Mouse (Mus musculus): ENCODE measurements around the gene Zfp398.
"Not testable (repeated sequence)": the region's sequence is repeated elsewhere in the genome, so short reads cannot be mapped to it uniquely, and the experiment has no call there.

Gene Zfp398

DNA sequence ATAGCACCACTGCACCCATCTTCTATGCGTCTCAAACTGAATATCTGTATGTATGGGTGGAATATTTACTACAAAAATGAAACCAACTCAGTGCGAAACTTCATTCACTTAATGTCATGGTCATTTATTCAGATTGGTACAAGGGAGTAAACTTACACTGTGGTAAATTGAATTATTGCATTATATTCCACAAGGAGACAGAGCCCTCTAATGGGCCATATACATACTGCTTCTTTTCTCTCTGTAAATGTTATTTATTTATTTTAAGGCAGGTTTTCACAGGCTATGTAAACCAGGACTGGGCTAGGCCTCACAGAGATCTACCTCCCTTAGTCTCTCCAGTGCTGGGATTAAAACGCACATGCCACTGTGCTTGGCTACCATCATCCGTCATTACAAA, 8.0 kb upstream of the Zfp398 start:
- no peak for DNase-seq

DNA sequence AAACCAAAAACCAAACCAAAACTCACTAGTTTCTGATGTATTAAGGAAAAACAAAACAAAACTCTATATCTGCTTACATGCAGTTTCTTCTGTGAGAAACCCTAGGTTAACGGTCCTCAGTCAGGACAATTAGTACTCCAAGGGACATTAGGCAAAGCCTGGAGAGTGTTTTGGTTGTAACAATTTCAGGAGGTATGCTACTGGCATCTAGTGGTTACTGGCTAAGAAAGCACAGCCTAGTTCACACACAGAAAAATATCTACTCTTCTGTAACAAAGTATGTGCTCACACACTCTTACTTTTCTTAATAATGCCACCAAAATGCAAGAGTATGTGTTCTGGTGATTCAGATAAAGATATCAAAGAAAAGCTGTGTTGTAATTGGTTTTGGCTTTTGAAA, 6.5 kb upstream of the Zfp398 start:
- no peak for DNase-seq

DNA sequence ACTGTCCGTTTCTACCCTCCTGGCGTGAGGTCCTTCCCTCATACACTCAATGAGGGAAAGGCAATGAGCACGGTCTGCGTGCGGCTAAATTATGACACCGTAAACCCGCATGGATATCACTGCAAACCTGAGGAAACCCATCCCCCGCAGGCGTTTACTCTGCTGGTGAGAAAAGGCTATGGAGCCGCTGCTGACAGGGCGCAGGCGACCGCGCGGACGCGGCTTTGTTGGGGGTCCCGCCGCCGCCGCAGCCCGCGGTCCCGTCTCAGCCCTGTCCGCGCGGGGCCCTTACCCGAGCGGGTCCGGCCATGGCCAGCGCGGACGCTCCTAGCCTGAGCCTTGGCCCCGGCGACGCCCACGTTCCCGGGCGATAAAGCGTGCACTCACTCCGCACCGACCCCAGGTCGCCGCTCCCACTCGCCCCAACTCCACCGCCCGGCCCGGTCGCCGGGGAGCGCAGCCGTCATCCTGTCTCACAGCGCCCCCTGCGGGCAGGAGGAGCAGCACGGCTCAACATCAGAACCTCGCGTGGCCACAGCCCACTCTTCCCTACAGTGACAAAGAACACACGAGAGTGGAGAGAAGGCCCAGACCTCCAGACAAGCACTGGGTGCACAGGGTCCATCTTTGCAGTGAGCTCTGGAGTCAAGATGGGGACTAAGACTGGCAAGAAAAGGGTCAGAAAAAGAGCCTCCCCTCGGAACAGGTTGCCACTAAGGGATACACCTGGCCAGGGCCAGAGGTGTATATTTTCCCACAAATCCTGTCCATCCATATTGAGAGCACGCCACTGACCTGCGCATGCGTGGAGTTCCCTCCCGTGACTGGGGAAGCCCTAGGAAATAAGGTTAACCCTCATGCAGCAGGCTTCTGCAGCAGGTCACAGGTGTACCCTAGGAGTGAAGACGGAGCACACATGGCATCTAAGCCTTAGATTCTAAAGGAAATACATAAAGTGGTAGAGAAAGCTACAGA, 5.1 kb upstream of the Zfp398 start, which contains the start of gene Zfp786:
TSS of gene Zfp786 (minus strand) at position 764 of the 975 bp plus-strand sequence.
- DNase-seq, result peak; percentile 91 to 92

DNA sequence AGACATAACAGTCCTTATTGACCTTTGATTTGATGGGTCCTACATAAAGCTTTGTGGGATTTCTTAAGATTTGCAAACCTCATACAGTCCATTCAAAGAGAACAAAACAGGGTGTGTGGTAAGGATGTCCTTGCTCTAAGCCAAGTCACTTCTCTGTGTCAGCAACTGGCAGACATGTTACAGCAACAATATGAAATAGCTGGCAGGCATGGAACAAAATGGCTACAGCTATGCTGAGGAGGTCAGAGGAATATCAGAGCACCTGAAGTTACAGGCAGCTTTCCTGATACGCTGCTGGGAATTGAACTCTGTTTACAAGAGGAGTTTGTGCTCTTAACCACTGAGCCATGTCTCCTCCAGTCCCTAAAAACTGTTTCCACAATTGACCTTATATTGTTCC, 3.2 kb upstream of the Zfp398 start:
- no peak for DNase-seq

DNA sequence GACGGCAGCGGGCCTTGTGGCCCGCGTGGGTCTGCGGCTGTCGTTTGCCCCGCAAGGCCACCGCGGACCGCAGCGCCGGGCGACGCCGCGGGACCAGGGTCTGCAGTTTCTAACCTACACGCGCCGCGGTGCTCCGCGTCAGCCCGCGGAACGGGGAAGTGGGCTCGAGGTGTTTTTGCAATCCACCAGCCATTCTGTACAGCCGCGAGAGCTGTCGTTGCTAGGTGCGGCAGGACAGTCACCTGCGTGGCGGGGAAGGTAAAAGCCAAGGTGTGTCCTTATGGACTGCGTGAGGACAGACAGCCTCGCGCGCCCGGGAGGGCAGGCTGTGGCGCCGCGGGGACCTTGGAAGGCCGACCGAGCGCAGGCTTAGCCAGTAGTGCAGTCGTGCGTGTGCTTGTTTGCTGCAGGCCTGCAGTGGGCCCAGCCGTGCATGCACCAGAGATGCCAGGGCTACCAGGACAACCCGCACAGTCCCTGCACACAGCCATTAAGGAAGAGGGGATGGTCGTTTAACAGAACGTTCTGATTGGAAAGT, 592 bp downstream of the Zfp398 start:
- peak in 1 of 2 experiments; percentile 57 for DNase-seq

DNA sequence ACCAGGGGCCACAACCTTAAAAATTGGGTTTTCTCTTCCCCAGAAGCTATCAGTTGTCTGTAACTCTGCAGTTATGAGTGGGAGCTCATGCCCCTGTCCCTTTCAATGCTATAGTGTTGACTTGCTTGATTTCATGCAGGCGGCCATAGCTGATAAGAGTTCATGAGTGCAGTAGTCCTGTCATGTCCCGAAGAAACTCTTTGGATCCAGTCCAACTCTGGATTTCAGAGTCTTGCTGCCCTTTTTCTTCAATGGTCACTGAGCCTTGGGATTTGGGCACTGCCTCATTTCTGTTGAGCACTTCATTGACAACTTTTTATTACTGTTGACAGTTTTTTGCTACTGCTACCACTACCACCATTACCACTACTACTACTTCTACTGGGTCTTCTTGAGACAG, 2.2 kb downstream of the Zfp398 start:
- DNase-seq, result no peak

DNA sequence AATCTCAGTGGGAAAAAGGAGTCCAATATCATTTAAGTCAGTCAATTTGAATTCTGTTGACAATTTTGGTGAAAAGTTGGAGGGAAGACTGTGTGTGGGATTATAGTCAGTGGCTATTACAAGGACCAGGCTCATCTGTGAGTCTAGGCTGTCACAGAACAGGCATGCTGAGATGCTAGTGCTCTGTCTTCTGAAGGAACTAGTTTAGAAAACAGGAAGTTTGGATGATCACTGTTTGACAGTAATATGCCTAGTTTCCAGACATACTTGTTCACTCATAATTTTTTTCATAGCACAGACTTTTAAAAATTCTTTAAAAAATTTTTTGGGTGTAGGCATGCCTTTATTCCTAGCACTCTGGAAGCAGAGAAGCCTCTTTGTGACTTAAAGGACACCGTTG, 5.6 kb downstream of the Zfp398 start:
- DNase-seq, result no peak

DNA sequence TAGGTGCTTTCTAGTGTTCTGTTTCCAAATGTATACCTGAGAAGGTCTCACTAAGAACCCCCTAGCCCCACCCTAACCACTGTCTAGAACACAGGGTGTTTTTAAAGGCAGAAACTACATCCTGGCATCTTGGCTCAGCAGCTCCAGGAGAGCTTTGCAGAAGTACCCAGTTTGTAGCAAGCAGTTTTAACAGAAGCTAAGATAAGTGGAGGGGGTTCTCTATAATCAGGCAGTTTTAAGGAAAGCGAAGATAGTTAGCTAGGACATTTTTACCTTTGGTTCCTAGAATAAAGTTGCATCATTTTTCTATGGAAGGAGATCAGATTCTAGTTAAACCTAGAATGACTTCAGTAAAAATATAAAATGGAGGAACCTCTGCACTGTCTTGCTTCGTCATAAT, 6.4 kb downstream of the Zfp398 start:
- DNase-seq, result no peak

DNA sequence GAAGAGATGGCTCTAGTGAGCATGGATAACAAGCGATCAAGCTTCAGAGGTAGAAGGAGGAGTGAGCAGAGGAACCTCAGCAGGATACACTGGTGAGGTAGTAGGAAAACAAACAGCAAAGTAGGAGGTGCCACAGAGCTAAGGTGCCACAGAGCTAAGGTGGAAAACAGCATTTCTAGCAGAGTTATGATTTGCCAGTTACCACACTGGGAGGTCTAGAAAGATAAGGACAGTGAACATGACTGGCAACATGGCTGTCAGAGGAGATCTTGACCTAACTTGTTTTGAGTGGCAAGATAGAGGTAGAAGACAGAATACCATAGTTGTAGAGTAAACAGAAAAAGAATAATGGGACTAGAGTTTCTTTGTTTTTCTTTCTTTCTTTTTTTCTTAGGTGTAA, 6.9 kb downstream of the Zfp398 start:
- no peak for DNase-seq

DNA sequence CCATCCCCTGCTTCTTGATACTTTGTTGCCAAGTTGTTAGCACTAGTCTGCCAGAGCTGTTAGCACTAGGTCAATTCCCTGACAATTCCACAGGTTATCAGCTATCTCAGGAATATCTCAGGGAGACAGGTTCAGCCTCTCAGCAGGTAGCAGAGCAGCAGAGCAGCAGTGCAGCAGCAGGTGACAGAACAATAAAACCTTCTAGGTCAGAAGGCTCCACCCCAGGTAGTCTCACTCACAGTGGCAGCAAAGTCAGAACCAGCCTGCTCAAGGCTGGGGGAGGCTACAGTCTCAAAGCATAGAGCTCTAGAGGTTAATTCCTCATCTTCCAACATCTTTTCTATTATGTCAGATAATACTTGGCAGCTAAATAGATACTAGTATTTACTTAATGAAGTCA, 10.3 kb downstream of the Zfp398 start:
- DNase-seq, result no peak

DNA sequence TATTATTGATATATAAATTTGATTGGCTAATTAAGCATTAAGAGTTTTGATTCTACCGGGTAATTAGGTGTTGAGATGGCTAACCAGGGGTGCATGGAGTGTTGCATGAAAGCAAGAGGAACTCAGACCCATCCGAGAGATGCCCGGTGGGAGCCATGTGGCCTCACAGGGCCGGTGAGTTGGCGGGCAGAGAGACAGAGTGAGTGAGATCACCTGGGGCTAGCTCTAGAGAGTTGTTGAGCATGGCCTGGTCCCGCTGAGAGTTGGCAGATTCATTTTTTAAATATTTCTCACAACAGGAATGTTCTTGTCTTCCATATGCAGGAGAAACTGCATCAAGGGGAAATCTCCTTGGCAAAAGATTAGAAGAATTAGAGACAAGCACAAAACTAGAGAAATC, 21.8 kb downstream of the Zfp398 start:
- DNase-seq, result no peak

DNA sequence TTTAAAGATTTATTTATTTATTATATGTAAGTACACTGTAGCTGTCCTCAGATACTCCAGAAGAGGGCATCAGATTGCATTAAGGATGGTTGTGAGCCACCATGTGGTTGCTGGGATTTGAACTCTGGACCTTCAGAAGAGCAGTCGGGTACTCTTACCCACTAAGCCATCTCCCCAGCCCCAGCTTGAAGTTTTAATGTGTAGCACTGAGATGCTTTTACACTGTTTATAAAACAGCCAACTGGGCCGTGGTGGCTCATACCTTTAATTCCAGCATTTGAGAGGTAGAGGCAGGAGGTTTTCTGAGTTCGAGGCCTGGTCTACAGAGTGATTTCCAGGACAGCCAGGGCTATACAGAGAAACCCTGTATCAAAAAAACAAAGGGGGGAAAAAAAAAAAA, 22.3 kb downstream of the Zfp398 start:
- DNase-seq, result not testable (repeated sequence)

DNA sequence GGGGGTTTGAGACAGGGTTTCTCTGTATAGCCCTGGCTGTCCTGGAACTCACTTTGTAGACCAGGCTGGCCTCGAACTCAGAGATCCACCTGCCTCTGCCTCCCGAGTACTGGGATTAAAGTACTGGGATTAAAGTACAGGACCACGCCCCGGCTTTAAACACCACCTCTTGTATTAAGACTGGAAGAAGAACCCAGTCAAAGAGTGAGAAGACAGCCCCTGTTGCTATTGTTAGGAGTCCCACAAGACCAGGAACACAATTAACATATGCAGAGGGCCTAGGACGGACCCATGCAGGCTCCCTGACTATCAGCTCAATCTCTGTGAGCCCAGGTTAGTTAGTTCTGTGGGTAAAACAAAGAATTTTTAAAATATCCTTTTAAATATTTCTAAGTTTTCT, 36.8 kb downstream of the Zfp398 start:
- DNase-seq, result no peak

DNA sequence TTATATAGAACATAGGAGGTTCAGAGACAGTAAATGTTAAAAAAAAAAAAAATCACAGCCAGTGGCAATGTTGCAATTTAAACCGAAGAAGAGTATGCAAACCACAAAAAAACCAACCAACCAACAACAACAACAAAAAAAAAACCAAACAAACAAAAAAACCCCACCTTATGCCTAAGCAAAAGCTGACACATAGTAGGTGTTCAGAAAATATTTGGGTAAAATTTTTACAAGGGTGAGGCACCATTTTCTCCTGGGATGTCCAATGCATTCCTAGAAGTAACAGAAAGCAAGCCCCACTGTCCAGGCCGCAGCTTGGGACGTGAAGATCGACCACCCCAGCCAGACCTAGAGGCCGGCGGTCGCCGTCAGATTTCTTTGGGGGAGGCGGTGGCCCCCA, 41.6 kb downstream of the Zfp398 start, which contains the start of gene Zfp282:
TSS of gene Zfp282 (plus strand) at position 147 of the 400 bp plus-strand sequence.
- DNase-seq, result no peak

DNA sequence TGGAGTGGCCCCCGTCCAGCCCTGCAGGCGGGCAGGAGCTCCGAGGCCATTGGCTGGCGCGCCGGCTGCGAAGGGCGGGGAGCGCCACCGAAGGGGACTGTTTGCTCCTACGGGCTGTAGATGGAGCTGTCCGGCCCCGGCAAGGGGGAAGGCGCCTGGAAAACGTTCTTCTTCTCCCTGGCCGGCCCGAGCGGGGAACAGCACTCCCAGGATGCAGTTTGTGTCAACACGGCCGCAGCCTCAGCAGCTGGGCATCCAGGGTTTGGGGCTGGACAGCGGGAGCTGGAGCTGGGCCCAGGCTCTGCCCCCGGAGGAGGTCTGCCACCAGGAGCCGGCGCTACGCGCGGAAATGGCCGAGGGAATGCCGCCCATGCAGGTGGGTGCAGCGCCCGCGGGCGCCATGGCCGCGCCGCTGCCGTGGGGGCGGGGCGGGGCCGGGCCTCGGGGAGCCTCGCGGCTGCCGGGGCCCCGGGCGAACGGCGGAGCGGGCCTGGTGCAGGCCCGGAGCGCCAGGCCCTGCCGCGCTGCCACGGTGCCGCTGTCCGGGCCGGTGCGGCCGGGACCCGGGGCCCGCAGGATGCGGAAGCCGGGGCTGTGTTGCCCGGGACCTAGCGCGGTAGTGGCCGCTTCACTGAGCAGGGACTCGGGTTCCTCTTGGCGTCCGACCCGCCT, 42.1 kb downstream of the Zfp398 start:
- peak; percentile 78 to 81 for DNase-seq

DNA sequence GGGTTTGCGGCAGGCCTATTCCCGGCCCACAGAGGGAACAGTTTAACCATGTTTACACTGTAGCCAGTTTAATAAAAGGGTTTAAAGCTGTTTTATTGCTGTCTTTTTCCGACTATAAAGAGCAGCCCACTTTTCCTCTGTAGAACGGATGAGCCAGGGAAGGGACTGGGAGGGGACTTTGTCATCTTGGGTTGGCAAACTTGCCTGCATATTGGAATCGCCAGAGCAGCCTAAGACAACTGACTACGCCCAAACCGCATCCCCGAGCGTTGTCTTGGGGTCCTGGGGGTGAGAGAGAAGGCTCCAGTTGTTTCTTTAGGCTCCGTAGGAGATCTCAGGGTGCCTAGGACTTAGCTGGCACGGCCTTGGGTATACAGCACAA, 42.7 kb downstream of the Zfp398 start:
- peak in 1 of 2 experiments; percentile 16 for DNase-seq

DNA sequence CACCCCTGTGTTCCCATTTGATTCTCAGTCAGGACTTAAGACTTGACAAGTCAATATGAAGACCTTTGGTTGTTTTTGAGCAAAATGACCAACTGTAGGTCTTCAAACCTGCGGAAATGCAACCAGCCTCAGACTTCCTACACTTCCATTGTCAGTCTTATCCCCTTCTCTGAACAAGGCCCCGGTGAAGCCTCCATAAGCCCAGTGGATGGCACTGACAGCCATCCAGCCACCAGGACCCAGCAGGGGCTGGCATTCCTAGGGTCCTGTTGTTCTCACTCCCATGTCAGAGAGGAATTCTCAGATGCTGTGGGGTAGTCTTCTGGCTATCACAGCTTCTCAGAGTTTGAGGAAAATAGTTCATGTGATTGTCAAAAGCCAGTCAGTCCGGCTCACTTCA, 43.1 kb downstream of the Zfp398 start:
- no peak for DNase-seq

DNA sequence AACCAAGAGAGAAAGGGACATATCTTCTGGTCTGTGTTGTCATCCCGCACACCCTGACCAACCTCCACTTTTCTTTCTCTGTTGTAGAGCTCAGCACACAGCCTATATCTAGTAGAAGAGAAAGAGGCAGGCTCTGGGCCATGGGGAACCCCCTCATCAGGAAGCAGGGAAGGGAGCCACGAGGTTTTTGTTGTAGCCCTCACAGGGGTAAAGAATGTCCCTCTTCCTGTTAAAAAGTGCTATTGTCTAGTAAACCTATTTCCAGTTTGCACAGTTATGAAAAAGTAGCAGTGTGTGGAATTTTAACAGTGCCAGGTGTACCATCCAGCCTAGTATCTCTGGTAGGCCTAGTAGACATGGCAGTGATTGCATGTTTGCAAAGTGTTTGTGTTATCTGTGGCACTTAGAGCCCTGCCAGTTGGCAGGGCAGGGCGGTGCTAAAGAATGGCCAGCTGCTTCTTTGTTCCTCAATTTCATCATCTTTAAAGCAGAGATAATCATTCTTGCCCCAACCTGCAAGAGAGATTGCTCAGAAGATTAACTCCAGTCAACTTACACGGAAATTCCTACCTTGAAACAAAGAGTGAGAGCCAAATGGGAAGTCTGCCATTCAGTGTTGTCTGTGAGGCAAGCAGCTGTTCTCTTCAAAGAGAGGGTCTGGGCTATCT, 43.7 kb downstream of the Zfp398 start:
- DNase-seq, result no peak

DNA sequence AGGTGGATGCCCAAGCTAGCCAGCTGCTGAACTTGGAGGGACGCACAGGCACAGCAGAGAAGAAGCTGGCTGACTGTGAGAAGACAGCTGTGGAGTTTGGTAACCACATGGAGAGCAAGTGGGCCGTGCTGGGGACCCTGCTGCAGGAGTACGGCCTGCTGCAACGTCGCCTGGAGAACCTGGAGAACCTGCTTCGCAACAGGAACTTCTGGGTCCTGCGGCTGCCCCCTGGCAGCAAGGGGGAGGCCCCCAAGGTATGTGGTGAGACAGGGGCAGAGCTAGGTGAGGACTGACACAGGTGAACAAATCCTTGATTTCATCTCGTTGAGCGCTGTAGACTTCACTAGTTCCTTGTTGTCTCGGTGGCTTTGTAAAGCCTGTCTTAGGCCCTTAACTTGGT, 44.7 kb downstream of the Zfp398 start:
- DNase-seq, result no peak

DNA sequence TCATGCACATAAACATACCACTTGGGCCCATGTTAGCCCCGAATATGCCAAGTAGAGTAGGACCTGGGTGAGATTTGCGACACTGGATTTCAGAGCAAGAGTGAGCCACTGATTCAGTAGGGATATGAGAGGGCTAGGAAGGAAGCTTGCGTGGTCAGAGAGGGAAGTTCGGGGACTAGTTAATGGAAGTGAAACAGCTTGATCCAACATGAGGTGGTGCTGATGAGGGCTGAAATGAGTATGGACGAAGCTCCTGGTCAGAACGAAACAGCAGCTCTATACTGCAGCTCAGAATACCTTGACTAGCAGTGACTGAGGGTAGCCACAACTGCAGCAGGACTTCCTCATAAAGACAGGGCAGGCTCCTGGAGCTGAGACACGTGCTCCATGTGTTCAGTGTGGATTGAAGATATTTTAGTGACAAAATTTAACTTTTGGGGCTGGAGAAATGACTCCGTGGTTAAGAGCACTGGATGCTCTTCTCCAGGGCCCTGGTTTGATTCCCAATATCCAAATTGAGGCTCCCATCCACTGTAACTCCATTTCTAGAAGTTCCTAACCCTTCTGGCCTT, 53.4 kb downstream of the Zfp398 start:
- no peak for DNase-seq

DNA sequence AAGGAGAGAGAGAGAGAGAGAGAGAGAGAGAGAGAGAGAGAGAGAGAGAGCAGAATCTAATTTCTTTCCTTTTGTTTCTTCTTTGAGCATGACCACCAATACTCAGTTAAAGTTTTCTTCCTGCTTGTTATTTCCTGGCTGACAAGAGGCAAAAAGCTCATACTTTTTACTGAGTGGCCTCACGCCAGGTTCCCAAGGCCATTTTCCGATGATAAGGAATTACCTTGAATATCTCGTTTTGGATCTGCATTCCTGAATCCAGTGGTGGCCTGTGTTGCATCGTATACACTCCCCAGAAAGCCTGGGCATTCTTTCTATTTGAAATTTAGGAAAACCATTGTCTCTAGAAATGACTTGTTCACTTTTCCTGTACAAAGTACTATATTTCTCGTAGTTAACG, 64.0 kb downstream of the Zfp398 start:
- no peak for DNase-seq

DNA sequence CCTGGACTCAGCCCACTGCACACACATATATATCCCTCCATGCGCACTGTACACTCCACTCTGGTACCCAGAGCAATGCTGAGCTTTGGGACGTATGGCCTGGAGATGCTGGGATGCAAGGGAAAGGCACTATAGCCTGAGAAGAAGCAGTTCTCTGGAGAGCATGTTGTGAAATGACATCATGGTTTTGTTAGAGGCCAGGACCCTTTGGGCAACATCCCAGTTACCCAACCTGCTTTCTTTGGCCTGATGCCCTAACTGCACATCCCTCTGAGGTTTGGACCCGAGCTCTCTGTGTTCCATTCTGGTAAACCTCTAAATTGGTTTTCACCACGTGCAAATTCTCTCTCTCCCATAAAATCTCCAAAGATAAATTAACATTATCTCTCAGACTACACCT, 68.1 kb downstream of the Zfp398 start:
- no peak for DNase-seq

DNA sequence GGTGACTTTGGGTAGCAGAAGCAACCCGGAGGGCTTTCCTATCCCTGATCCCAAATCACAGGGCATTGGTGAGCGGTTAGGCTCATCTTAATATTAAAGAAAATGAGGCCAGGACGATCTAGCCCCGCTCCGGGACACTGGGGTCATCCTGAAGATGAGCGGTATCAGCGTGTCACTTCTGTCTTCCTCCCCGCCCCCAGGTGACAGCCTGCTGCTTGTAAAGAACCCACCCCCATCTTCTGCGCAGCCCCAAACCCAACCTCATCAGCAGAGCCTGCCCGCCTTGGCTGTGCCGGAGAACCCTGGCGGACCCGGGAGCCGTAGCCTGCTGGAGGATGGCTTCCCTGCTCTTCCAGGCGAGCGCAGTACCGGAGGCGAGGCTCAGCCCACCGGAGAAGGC, 68.9 kb downstream of the Zfp398 start:
- no peak for DNase-seq

Measured in thymus, postnatal 36 days (tissue).